Mouse (Mus musculus) lung, embryonic 15.5 days (tissue): Measurements from ENCODE around the gene Lingo1. TPM values are rescaled to one million over a fixed set of nuclear protein-coding genes. Genes with fewer than 3 reads are reported as not detected.

Experiments
- ATAC-seq: fragments of 200-750 bp; cut with Nextera tagmentation; 2 replicates; pipeline ENCODE4 v1.8.0; 2017; ENCODE audit warnings: moderate number of reproducible peaks, borderline replicate concordance; ENCODE audit not compliant: low FRiP score, low TSS enrichment; ENCODE audit errors: extremely low read depth
- H3K27ac ChIP-seq: fragments of 300-500 bp; sonication (generic); 2 replicates; pipeline ENCODE4 v1.5.1; 2015; ENCODE audit warnings: moderate library complexity, mild to moderate bottlenecking, inconsistent platforms
- H3K27me3 ChIP-seq: fragments of 300-500 bp; sonication (generic); 2 replicates; pipeline ENCODE4 v1.6.1; 2015; ENCODE audit warnings: inconsistent platforms
- H3K36me3 ChIP-seq: fragments of 300-500 bp; sonication (generic); 2 replicates; pipeline ENCODE4 v1.6.1; 2015; ENCODE audit warnings: inconsistent platforms
- H3K4me1 ChIP-seq: fragments of 300-500 bp; sonication (generic); 2 replicates; pipeline ENCODE4 v1.6.1; 2015; ENCODE audit warnings: inconsistent platforms
- H3K4me2 ChIP-seq: fragments of 300-500 bp; sonication (generic); 2 replicates; pipeline ENCODE4 v1.6.1; 2015; ENCODE audit warnings: inconsistent platforms, mild to moderate bottlenecking, moderate library complexity
- H3K4me3 ChIP-seq: fragments of 300-500 bp; sonication (generic); 2 replicates; pipeline ENCODE4 v1.5.1; 2015; ENCODE audit warnings: mild to moderate bottlenecking, inconsistent platforms
- H3K9ac ChIP-seq: fragments of 300-500 bp; sonication (generic); 2 replicates; pipeline ENCODE4 v1.6.1; 2015; ENCODE audit warnings: inconsistent platforms
- H3K9me3 ChIP-seq: fragments of 300-500 bp; sonication (generic); 2 replicates; pipeline ENCODE4 v1.6.1; 2016; ENCODE audit warnings: inconsistent platforms
- WGBS: fragments of 180-500 bp; shearing (Covaris S2); methylation state at CpG from one replicate; pipeline ENCODE4 v1.1.7; 2015; 5-methylcytosine and 5-hydroxymethylcytosine counted together
- polyA plus RNA-seq: library from polyadenylated mRNA; unstranded; fragments of >200 nt; fragmentation: Nextera tagmentation; extraction: Ambion mirVana; gene quantifications from 2 replicates; pipeline ENCODE4 v1.2.1, GENCODE M21; 2015

The Lingo1 gene
- polyA plus RNA-seq, 1 experiment from 2014 or later = 4.1 TPM

DNA sequence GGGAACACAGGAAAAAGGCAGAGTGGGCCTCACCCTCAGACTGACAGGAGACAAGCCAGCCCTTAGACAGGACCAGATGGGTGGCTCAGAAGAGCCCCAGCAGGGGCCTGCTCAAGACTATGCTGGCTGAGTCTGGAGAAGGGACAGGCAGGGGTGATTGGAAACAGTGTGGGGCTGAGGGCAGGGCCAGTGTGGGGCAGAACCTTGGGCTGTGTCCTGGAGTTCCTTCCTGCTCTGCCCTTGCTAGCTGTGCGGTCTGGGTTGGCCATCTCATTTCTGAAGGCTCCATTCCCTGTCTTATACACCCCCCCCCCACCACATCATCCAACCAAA lies 109.2 kb downstream of the Lingo1 start:
- no peaks in the 10 kb centered on the region for H3K36me3 ChIP-seq
- no peaks in the 10 kb centered on the region for H3K9me3 ChIP-seq
- H3K9ac ChIP-seq = no peak overlapping the region
- H3K4me2 ChIP-seq = no peak overlapping the region; the same call in 1 of the 2 replicates
- no peak overlapping the region for H3K4me3 ChIP-seq
- H3K27ac ChIP-seq = peak overlapping the region; percentile 56
- peak; percentile 53; the same call in 1 of the 2 replicates for ATAC-seq
- peaks cover 21% of the 10 kb centered on the region for H3K4me1 ChIP-seq
- 50% methylated on average over 1 of the region's 1 CpGs for WGBS
- no peaks in the 10 kb centered on the region for H3K27me3 ChIP-seq

DNA sequence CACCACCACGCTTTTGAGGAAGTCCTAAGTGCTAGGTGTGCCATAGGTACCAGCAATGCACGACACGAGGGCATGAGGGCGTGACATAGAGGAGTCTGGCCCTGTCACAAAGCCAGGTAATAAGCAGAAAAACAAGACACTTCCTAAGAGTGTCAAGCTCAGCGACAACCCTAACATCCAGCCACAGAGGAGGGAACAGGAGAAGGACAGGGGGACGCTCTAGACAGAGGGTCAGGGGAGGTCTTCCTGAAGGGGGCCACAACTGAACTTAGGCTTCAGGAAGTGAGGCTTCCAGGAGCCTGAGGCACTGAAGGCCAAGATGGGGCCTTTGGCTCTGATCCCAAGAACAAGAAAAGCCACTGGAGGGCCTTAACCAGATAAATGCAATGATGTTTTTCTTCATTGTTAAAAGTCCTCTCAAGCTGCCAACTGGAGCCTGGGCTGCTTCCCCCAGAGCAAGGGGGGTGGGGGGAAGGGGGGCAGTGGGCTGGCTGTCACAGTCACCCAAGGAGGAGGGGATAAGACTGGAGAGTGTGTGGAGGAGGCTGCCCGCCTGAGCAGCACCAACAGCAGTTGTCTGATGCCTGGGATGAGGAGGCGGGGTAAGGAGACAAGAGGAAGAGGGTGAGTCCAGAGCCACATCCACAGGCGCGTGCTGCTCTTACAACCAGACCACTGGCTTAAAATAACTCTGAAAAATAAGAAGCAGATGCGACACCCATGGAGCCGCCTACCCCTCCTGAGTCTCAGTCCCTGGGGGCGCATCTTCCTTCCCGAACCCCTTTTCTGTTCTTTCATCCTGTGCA lies 109.7 kb downstream of the Lingo1 start:
- whole genome bisulfite sequencing = 37% methylated on average over 14 of the region's 14 CpGs
- H3K27ac ChIP-seq = peak overlapping the region; percentile 56

DNA sequence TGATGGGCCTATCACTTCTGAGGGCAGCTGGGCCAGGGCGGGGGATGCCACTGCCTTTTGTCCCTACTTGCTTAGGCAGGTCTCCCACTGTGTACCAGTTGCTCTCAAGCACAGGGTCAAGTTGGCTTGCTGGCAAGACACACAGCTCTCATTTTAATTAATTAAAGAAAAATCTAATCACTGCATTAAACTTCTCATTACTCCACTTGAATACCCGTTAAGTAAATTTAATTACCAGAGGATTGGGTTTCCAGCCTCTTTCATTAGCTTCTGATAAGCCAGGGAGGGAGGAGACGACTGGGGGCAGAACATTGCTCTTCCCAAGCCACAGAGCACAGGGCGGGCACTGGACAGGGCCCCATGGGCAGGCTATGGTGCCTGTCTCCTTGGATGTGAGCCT lies 113.4 kb downstream of the Lingo1 start:
- H3K4me2 ChIP-seq = no peak overlapping the region
- H3K4me3 ChIP-seq = no peak overlapping the region
- H3K9me3 ChIP-seq = no peaks in the 10 kb centered on the region
- no peaks in the 10 kb centered on the region for H3K36me3 ChIP-seq
- ATAC-seq = no peak
- no peak overlapping the region for H3K27ac ChIP-seq
- no peak overlapping the region for H3K9ac ChIP-seq
- peaks cover 17% of the 10 kb centered on the region for H3K4me1 ChIP-seq
- WGBS = 39% methylated on average over 4 of the region's 4 CpGs
- H3K27me3 ChIP-seq = no peaks in the 10 kb centered on the region

More for the DNA sequence above, 109.7 kb downstream of the Lingo1 start:
- Histone ChIP-seq H3K9ac (no peak overlapping the region), H3K4me3 (no peak overlapping the region), H3K9me3 (no peaks in the 10 kb centered on the region), H3K4me2 (no peak overlapping the region; the same call in 1 of the 2 replicates), H3K36me3 (no peaks in the 10 kb centered on the region), H3K27me3 (no peaks in the 10 kb centered on the region), H3K4me1 (peaks cover 21% of the 10 kb centered on the region)
- ATAC-seq = peak; percentile 84; the same call in 1 of the 2 replicates

DNA sequence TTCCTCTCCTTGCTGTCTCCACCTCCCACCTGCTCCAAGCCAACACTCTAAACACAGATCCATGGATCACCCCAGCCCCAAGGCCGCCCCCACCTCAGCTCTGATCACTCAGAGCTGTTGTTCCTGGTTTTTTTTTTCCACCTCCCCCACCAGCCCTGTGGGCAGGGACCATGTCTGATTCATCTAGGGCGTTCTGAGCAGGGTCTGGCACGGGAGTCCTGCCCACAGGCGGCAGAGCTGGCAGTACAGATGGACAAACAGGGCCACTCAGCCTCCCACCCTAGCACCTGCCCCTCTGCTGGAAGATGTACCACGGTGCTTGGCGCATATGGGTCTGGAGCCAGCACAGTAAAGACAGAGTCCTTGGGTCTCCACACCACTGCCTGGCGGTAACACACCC lies 114.3 kb downstream of the Lingo1 start:
- H3K27ac ChIP-seq = no peak overlapping the region
- H3K9me3 ChIP-seq = no peaks in the 10 kb centered on the region
- H3K9ac ChIP-seq = no peak overlapping the region
- no peaks in the 10 kb centered on the region for H3K27me3 ChIP-seq
- peaks cover 9% of the 10 kb centered on the region for H3K4me1 ChIP-seq
- H3K36me3 ChIP-seq = no peaks in the 10 kb centered on the region
- H3K4me3 ChIP-seq = no peak overlapping the region
- ATAC-seq = no peak
- H3K4me2 ChIP-seq = no peak overlapping the region
- WGBS = 78% methylated on average over 7 of the region's 7 CpGs

DNA sequence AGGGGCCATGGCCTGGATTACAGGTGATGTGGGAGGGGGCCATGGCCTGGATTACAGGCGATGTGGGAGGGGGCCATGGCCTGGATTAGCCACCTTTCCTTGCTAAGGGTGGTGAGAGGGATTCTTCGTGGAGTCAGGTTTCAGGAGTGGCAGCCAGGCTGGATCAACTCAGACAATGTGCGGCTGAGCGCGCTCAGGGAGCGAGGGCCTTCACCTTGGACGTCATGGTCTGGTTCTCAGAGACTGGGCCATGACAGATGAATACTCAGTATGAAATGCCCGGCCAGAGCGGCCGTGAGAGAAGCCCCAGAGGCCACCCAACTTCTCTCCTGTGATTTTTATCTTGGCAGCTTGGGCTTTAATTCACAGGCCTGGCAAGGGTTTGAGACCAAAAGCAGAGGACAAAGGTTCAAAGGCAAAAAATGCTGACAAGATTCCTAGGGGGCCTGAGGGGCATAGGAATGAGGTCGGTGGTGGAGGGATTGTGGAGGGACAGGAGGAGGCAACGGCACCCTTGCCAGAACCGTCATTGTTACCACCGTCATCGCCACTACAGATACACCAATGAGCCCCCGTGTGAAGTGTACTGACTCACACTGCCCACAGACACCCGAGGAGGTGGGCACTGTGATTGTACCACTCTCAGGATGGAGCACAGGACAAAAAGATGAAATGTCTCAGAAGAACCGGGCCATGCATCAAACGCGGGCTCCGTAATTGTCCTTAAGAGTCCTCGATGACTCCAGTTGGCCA lies 117.2 kb downstream of the Lingo1 start:
- no peaks in the 10 kb centered on the region for H3K36me3 ChIP-seq
- H3K4me3 ChIP-seq = no peak overlapping the region
- 87% methylated on average over 22 of the region's 22 CpGs for WGBS
- no peak overlapping the region for H3K9ac ChIP-seq
- H3K4me2 ChIP-seq = no peak overlapping the region
- no peak for ATAC-seq
- H3K27ac ChIP-seq = no peak overlapping the region
- no peaks in the 10 kb centered on the region for H3K27me3 ChIP-seq
- no peaks in the 10 kb centered on the region for H3K9me3 ChIP-seq
- H3K4me1 ChIP-seq = no peaks in the 10 kb centered on the region

DNA sequence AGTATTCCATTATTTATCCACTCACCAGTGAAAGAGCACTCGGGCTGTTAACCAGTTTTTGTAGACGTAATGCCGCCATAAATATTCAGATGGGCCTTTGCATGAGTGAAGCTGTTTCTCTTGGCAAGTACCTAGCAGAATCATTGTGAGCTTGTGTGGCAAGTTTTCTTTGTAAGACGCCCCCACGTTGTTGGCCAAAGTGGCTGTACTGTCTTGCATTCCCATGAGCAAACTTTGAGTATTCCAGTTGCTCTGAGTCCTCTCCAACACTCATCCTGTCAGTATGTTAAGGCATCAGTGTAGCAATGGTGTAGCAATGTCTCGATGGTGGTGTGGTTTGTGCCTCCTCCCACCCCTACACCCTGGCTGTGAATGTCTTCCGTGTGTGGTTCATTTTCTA lies 120.6 kb downstream of the Lingo1 start:
- 83% methylated on average over 7 of the region's 7 CpGs for WGBS
- H3K4me3 ChIP-seq = no peak overlapping the region
- H3K9me3 ChIP-seq = no peaks in the 10 kb centered on the region
- ATAC-seq = no peak
- no peaks in the 10 kb centered on the region for H3K4me1 ChIP-seq
- H3K4me2 ChIP-seq = no peak overlapping the region
- no peaks in the 10 kb centered on the region for H3K36me3 ChIP-seq
- no peak overlapping the region for H3K27ac ChIP-seq
- no peak overlapping the region for H3K9ac ChIP-seq
- H3K27me3 ChIP-seq = no peaks in the 10 kb centered on the region

DNA sequence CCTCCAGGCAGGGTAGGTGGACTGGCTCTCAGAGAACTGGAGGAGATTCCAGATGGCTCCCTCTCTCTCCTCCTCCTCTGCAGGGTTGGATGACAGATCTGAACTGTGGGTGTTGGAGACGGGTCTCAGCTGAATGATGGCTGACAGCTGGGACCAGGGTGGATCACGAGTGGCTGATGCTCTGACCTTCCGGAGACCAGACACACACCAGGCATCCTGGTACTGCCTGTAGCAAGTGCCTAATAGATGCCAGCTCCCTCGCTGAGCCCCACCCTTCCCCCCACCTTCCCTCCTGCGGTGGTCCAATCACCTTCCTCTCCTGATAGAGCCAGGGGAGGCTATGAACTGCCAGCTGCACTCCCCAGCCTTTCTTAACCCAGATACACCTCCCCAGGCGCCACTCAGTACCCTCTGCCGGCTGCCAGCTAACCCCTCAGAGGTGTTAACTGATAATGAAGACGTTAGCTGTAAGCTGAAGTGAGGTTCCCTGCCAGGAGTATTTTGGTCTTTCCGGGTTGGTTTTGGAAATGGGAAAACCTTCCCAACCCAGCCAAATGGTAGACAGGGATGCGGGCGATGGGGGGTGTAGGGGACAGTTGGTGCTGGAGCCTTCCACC lies 126.6 kb downstream of the Lingo1 start:
- Histone ChIP-seq H3K4me2 (no peak overlapping the region), H3K27ac (no peak overlapping the region), H3K27me3 (no peaks in the 10 kb centered on the region), H3K4me1 (no peaks in the 10 kb centered on the region), H3K4me3 (no peak overlapping the region), H3K36me3 (no peaks in the 10 kb centered on the region), H3K9ac (no peak overlapping the region), H3K9me3 (no peaks in the 10 kb centered on the region)
- WGBS = 20% methylated on average over 11 of the region's 11 CpGs
- no peak for ATAC-seq

DNA sequence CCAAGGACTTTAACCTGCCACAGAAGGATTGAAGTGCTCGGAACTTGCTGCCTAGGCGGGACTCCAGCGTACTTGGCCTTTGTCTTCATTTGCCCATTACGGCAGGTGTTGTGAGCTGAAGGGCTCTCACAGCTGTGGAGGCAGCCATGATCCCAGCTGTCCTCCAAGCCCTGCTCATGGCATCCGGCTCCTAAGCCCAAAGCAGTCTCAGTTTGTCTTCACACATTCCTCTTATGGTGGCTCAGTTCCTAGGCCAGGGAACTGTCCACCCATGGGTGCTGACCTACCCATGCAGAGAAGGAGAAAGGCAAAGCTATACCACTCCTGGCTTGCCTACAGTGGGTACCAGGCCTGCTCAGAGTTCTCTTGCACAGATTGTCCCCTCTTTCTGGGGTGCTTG lies 132.1 kb downstream of the Lingo1 start:
- no peak for ATAC-seq
- H3K4me2 ChIP-seq = no peak overlapping the region
- no peak overlapping the region for H3K9ac ChIP-seq
- no peaks in the 10 kb centered on the region for H3K4me1 ChIP-seq
- H3K4me3 ChIP-seq = no peak overlapping the region
- H3K27ac ChIP-seq = no peak overlapping the region
- no peaks in the 10 kb centered on the region for H3K9me3 ChIP-seq
- no peaks in the 10 kb centered on the region for H3K27me3 ChIP-seq
- 57% methylated on average over 5 of the region's 5 CpGs for WGBS
- H3K36me3 ChIP-seq = no peaks in the 10 kb centered on the region

DNA sequence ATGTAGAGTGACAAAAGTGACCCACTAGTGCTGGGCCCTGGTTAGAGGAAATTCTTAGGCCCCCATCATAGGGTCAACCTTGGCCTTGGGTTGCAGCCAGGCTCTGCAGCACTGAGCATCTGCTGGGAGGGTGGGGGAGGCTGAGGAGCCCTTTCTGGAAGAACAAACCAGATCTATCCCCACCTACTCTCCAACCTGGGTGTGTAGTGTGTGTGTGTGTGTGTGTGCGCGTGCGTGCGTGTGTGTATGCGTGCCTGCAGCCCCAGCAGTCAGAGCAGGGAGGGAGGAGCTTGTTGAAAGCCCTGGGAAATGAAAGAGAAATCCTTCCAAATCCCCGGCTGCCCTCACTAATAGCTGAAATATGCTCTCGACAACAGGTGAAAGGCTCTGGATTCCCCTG lies 133.3 kb downstream of the Lingo1 start:
- no peak overlapping the region for H3K4me3 ChIP-seq
- H3K27me3 ChIP-seq = no peaks in the 10 kb centered on the region
- H3K9me3 ChIP-seq = no peaks in the 10 kb centered on the region
- 66% methylated on average over 7 of the region's 7 CpGs for WGBS
- H3K27ac ChIP-seq = no peak overlapping the region
- no peak overlapping the region for H3K9ac ChIP-seq
- no peak for ATAC-seq
- no peaks in the 10 kb centered on the region for H3K4me1 ChIP-seq
- no peak overlapping the region for H3K4me2 ChIP-seq
- H3K36me3 ChIP-seq = no peaks in the 10 kb centered on the region

DNA sequence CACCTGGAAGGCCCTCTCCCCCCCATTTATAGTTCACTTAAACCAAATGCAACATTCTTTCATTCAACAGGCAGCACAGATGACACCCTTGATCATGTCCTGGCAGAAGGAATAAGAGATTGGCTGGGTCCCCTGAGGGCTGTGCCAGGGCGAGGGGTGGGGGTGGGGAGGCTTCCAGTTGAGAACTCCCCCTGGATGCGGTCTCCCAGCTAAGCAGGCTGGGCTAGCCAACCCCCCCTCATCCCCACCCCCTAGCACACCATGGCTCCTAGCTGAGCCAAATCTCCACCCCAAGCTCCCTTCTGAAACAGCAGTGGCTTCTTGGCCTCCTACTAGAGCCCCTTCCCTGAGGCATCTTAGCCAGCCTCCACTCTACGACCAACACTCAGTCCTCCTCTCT lies 133.9 kb downstream of the Lingo1 start:
- Histone ChIP-seq H3K4me1 (no peaks in the 10 kb centered on the region), H3K27me3 (no peaks in the 10 kb centered on the region), H3K4me3 (no peak overlapping the region), H3K9ac (no peak overlapping the region), H3K9me3 (no peaks in the 10 kb centered on the region), H3K4me2 (no peak overlapping the region), H3K27ac (no peak overlapping the region), H3K36me3 (no peaks in the 10 kb centered on the region)
- ATAC-seq = no peak
- 62% methylated on average over 3 of the region's 3 CpGs for WGBS

DNA sequence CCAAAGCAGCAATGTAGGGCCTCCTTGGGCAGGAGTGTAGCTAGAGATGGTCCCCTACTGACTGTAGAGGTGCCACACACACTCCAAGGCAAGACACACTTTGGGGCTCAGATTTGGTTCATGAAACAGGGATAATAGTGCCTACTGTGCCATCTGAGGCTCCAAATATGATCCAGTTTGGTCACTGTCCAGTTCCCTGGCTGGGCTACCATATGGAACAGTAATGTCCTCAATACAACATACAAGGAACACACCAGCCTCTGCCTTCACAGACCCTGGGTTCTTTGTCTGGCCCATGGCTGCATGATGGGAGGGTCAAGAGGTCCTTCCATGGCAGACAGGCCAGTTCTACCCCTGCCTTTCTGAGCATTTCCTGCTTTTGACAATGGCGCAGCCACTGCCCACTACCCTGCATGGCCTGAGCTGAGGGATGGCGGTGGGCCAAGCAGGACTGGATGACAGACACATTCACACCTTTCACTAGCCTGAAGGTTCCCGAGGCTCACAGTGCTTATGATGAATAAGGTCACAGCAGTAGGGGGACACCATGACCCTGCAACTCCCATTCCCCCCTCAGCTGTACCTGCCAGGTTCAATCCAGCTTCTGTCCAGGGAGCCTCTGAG lies 134.9 kb downstream of the Lingo1 start:
- H3K4me1 ChIP-seq = no peaks in the 10 kb centered on the region
- H3K4me2 ChIP-seq = no peak overlapping the region
- no peak overlapping the region for H3K4me3 ChIP-seq
- ATAC-seq = 0 out of 2 replicates have a peak, but pooled peaks have one; percentile 10
- no peak overlapping the region for H3K9ac ChIP-seq
- no peaks in the 10 kb centered on the region for H3K9me3 ChIP-seq
- H3K27ac ChIP-seq = no peak overlapping the region
- H3K27me3 ChIP-seq = no peaks in the 10 kb centered on the region
- 62% methylated on average over 3 of the region's 3 CpGs for WGBS
- H3K36me3 ChIP-seq = no peaks in the 10 kb centered on the region

DNA sequence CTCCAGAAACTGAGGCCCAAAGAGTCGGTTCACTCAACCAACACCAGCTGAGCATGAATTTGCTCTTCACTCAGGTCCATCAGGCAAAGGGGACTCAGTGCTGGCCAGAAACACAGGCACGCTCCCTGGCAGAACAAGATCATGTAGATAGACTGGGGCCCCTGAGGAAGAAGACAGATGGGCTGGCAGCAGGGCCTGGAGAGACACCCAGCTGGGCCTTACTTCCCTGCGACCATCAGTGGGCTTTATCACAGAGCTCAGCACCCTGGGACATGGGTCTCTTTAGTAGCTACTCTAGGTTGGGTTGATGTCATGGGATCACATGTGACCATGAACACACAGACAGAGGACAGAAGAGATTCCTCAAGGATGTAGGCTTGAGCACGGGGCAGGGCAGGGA lies 137.7 kb downstream of the Lingo1 start:
- 74% methylated on average over 4 of the region's 4 CpGs for WGBS
- H3K4me1 ChIP-seq = no peaks in the 10 kb centered on the region
- H3K9me3 ChIP-seq = no peaks in the 10 kb centered on the region
- H3K9ac ChIP-seq = no peak overlapping the region
- ATAC-seq = no peak
- no peak overlapping the region for H3K4me2 ChIP-seq
- no peak overlapping the region for H3K4me3 ChIP-seq
- no peaks in the 10 kb centered on the region for H3K27me3 ChIP-seq
- no peaks in the 10 kb centered on the region for H3K36me3 ChIP-seq
- H3K27ac ChIP-seq = no peak overlapping the region
